Mouse (Mus musculus) thymus, adult 2 months (tissue): Measurements from ENCODE around the gene Btg1. TPM values are rescaled to one million over a fixed set of nuclear protein-coding genes. Genes with fewer than 3 reads are reported as not detected.

ENCODE experiments used
- DNase-seq: peaks from one replicate; pipeline ENCODE4 v3.0.0; 2021
- H3K27ac ChIP-seq: fragments of 200-500 bp; 2 replicates; pipeline ENCODE4 v1.5.1; 2012; ENCODE audit warnings: low read length, control low read depth; ENCODE audit not compliant: control insufficient read depth, insufficient read depth
- H3K27me3 ChIP-seq: fragments of 200-500 bp; 2 replicates; pipeline ENCODE4 v1.6.1; 2012; ENCODE audit warnings: mild to moderate bottlenecking, low read length, moderate library complexity, mixed read lengths; ENCODE audit not compliant: control insufficient read depth, insufficient read depth
- H3K36me3 ChIP-seq: fragments of 200-500 bp; 2 replicates; pipeline ENCODE4 v1.6.1; 2012; ENCODE audit warnings: mild to moderate bottlenecking, low read length, moderate library complexity; ENCODE audit not compliant: control insufficient read depth, insufficient read depth
- H3K4me1 ChIP-seq: fragments of 200-500 bp; replicated peaks from 2 replicates; pipeline ENCODE4 v1.6.1; 2012; ENCODE audit warnings: low read length; ENCODE audit not compliant: control insufficient read depth, insufficient read depth
- H3K4me3 ChIP-seq: fragments of 200-500 bp; 2 replicates; pipeline ENCODE4 v1.5.1; 2012; ENCODE audit warnings: mild to moderate bottlenecking, low read length, control low read depth, moderate library complexity; ENCODE audit not compliant: control insufficient read depth, insufficient read depth
- CTCF ChIP-seq: fragments of 200-500 bp; IDR thresholded peaks from 2 replicates; pipeline ENCODE4 v1.5.1; 2012; ENCODE audit warnings: mild to moderate bottlenecking, control low read depth, low read length, moderate library complexity, borderline replicate concordance; ENCODE audit not compliant: control insufficient read depth, poor library complexity, insufficient read depth; ENCODE audit errors: extremely low read depth
- POLR2A ChIP-seq: fragments of 200-500 bp; IDR thresholded peaks from 2 replicates; pipeline ENCODE4 v1.6.1; 2012; ENCODE audit warnings: mild to moderate bottlenecking, low read length, control low read depth, moderate library complexity; ENCODE audit not compliant: control insufficient read depth, poor library complexity, insufficient read depth; ENCODE audit errors: extremely low read depth
- WGBS: fragments of 180-500 bp; shearing (Covaris S2); methylation state at CpG from one replicate; pipeline ENCODE4 v1.1.7; 2018; 5-methylcytosine and 5-hydroxymethylcytosine counted together
- polyA plus RNA-seq: library from polyadenylated mRNA; depleted of rRNA; stranded (reverse); fragments of >200 nt; gene quantifications from 2 replicates; pipeline ENCODE4 v1.2.3, GENCODE M21; 2012; rRNA removed

The Btg1 gene
- polyA plus RNA-seq: 78.1 and 106 TPM in 2 replicates

DNA sequence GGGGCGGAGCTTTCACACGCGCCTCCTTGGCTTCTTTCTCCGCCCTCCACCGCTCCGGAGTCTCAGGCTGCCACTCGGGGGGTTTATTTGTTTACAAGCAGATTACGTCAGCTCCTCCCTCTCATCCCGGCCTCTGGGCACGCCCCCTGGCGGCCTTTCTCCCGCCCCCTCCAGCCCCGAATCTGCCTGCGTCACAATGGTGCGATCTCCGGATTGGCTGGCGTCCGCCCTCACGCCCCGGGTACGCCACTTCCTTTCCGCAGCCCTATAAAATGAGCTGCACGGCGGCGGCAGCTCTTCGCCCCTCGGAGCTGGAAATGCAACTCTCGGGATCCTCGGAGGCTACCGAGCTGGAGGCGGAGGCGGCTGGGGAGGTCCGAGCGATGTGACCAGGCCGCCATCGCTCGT lies at the start of gene Btg1:
Gene Btg1, plus strand, starts transcription at position 298 of the 408 bp plus-strand sequence.
- Histone ChIP-seq H3K27me3 (no peaks in the 10 kb centered on the region), H3K36me3 (peaks cover 19% of the 10 kb centered on the region), H3K27ac (peak within 1 kb of the TSS; percentile 97), H3K4me3 (peak within 1 kb of the TSS; percentile 96), H3K4me1 (no peaks in the 10 kb centered on the region)
- DNase-seq: peak; percentile 99
- peak; percentile 25; the same call in 1 of the 2 replicates for TF ChIP-seq CTCF
- peak; percentile 99 for TF ChIP-seq POLR2A
- WGBS: under 1% methylated on average over 37 of the region's 37 CpGs

- no peak overlapping the region for H3K4me3 ChIP-seq
- no peaks in the 10 kb centered on the region for H3K27me3 ChIP-seq
- peaks cover 7% of the 10 kb centered on the region; the same call in 1 of the 2 replicates for H3K4me1 ChIP-seq
- TF ChIP-seq CTCF (no peak), POLR2A (no peak)
- no peak for DNase-seq
- no peaks in the 10 kb centered on the region for H3K36me3 ChIP-seq
- WGBS: 61% methylated on average over 8 of the region's 8 CpGs
- no peak overlapping the region for H3K27ac ChIP-seq
These were observed 47.3 kb upstream of the Btg1 start for GRCm38 (mm10) chr10:96569469-96569868.

DNA sequence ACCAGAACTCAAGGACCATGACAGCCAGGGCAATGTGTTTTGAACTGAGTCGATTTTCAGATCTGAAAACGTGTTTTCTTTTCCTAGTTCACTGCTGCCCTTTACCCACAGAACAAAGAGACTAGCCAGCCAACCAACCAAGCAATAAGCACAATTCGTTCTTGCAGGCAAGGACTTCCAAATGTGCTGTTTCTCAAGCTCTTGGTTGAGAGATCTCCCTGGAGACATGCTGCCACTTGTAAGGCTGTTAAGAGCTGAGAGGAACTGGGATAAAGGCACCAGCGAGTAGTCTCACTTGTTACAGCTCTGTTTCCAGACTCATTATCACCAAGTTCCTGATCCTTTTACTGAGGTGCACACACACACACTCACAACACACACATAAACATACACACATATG lies 45.6 kb upstream of the Btg1 start:
- no peak for TF ChIP-seq POLR2A
- TF ChIP-seq CTCF: no peak
- DNase-seq: no peak
- WGBS: 87% methylated on average over 4 of the region's 4 CpGs
- Histone ChIP-seq H3K4me3 (no peak overlapping the region), H3K27ac (no peak overlapping the region), H3K27me3 (no peaks in the 10 kb centered on the region), H3K36me3 (no peaks in the 10 kb centered on the region), H3K4me1 (peaks cover 5% of the 10 kb centered on the region; the same call in 1 of the 2 replicates)

DNA sequence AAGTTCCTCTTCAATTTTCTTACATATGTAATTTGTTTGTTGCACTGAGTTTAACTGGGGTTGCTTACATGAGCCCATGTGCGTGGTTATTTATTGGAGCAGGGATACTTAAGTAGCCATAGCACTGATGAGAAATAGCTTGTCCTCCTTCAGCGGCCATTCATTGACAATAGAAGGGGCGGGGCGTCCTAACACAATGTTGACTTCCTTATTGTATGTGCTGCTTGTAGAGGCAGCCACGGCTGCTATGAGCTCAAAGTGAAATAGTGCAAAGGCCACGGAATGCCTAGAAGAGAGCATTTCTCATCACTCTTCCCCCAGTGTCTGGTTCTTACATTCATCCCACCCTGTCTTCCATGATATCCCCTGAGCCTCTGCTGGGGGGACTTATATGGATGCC lies 42.0 kb upstream of the Btg1 start:
- Histone ChIP-seq H3K4me1 (peaks cover 5% of the 10 kb centered on the region; the same call in 1 of the 2 replicates), H3K4me3 (no peak overlapping the region), H3K27ac (no peak overlapping the region), H3K36me3 (no peaks in the 10 kb centered on the region), H3K27me3 (no peaks in the 10 kb centered on the region)
- 87% methylated on average over 6 of the region's 6 CpGs for WGBS
- DNase-seq: no peak
- TF ChIP-seq CTCF (no peak), POLR2A (no peak)

DNA sequence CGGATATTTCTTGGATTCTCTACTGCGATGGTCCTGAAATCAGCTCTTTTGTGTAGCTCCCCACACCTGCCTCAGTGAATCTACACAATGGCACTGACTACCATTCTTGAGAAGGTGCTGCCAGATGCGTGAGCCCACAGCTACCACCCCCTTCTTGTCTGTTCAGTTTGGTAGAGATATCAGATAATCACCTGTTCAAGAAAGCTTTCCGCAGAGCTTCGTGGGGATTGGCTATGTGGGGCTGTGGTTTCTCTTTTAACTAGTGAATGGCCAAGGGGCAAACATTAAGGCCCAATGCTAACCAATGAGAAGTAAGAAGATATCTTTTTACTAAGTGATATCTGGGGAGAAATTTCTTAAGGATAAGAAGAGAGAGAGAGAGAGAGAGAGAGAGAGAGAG lies 41.5 kb upstream of the Btg1 start:
- no peak overlapping the region for H3K27ac ChIP-seq
- no peak for DNase-seq
- H3K27me3 ChIP-seq: no peaks in the 10 kb centered on the region
- H3K4me3 ChIP-seq: no peak overlapping the region
- TF ChIP-seq CTCF: no peak
- no peak for TF ChIP-seq POLR2A
- H3K36me3 ChIP-seq: no peaks in the 10 kb centered on the region
- peaks cover 5% of the 10 kb centered on the region; the same call in 1 of the 2 replicates for H3K4me1 ChIP-seq
- 40% methylated on average over 5 of the region's 5 CpGs for WGBS

DNA sequence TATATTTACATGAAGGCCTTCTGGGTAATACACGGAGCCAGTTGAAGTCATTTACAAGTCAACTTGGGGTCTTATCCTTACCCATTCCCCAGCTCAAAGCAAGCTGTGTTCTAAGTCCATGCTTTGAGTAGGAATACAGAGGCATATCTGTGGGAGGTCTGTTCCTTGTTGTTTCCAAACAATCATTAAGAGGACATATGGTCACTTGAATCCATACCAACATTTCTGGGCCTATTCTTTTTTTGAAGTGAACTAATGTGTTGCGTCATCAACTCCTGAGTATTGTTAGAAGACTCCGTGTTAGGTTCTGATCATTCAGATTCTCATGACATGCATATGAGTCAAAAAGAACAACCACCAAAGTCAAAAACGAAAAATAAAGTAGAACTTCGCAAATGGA lies 37.9 kb upstream of the Btg1 start:
- Histone ChIP-seq H3K4me3 (no peak overlapping the region), H3K4me1 (0 out of 2 replicates have a peak, but pooled peaks cover 3% of the 10 kb centered on the region), H3K27ac (no peak overlapping the region), H3K36me3 (no peaks in the 10 kb centered on the region), H3K27me3 (no peaks in the 10 kb centered on the region)
- TF ChIP-seq POLR2A: no peak
- TF ChIP-seq CTCF: no peak
- DNase-seq: no peak
- WGBS: 96% methylated on average over 5 of the region's 5 CpGs

DNA sequence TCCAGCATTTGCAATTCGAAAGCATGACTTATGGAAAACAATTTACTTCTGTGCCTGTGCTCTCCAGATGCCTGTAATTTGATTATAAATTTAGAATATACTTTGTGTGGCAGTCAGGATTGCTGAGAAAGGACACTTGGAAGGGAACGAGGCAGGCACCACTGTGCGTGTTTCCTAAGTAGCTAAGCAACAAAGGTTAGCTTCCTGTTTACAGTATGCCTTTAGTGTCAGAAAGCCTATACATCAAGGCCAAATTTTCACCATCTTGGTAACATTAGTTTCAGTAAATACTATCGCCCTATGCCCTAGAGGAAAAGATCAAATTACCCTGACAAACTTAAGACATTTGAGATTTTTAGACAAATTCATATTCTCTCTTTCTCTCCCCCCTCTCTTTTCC lies 37.4 kb upstream of the Btg1 start:
- 85% methylated on average over 4 of the region's 4 CpGs for WGBS
- TF ChIP-seq POLR2A: no peak
- no peak for TF ChIP-seq CTCF
- Histone ChIP-seq H3K27ac (no peak overlapping the region), H3K4me1 (0 out of 2 replicates have a peak, but pooled peaks cover 3% of the 10 kb centered on the region), H3K27me3 (no peaks in the 10 kb centered on the region), H3K36me3 (no peaks in the 10 kb centered on the region), H3K4me3 (no peak overlapping the region)
- no peak for DNase-seq

- TF ChIP-seq CTCF (no peak), POLR2A (no peak)
- no peak overlapping the region for H3K4me3 ChIP-seq
- H3K4me1 ChIP-seq: peaks cover 3% of the 10 kb centered on the region; the same call in 1 of the 2 replicates
- no peaks in the 10 kb centered on the region for H3K27me3 ChIP-seq
- H3K36me3 ChIP-seq: no peaks in the 10 kb centered on the region
- H3K27ac ChIP-seq: no peak overlapping the region
- WGBS: 96% methylated on average over 7 of the region's 7 CpGs
- no peak for DNase-seq
These were observed 36.6 kb upstream of the Btg1 start for GRCm38 (mm10) chr10:96580246-96580645.
